In the genomic region with DNA sequence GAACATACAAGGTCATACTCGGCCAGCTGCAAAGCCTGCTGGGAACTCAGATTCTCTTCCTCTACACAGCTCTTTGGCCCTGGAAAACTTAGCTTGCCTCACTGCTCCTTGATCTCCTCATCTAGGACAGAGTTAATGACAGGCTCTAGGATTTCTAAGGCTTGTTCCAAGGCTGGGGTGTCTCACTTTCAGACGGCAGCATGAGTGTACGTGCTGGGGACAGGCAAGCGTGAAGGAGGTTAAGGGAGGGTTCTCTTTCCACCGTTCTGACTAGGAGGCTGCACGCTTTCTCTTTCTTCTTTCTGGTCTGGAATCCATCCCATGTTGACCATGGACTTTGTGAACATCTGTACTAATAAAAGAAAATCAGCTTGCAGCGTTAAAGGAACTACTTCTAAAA, we compare ENCODE assay signal across 17 mouse cellular contexts.
A peak's percentile ranks its signal among the peaks of the same experiment; 100 is the strongest.
DNase-seq lines count a peak whose midpoint lies in the region; ATAC-seq lines count a peak whose summit lies in the region.
"Had no signal": no experiment of that assay in that cellular context is flagged by ENCODE, and none has a peak within 500 bp of the region (broad histone marks: within the 10 kb centered on the region; RNA-seq: fewer than 3 reads in every experiment).

No protein-coding gene starts in this region.

- H3K4me1 ChIP-seq in intestine, embryonic 14.5 days (replicated peaks; ENCODE audit: control insufficient read depth, insufficient read depth, low read length): peaks cover 6% of the 10 kb centered on the region; the same call in 1 of the 2 replicates
- no peaks in the 10 kb centered on the region for H3K4me1 ChIP-seq in intestine, embryonic 16.5 days (ENCODE audit: control insufficient read depth, insufficient read depth, low read length)
- H3K4me1 ChIP-seq: hindbrain, embryonic 13.5 days; liver, embryonic 15.5 days had no signal

- ATAC-seq in intestine, embryonic 14.5 days (replicated peaks; ENCODE audit: low FRiP score, low TSS enrichment, low read depth): no peak
- no peak for ATAC-seq in intestine, embryonic 16.5 days
- ATAC-seq in granulocyte monocyte progenitor cell, adult 5-6 weeks (replicated peaks; ENCODE audit: poor library complexity, severe bottlenecking): 0 out of 2 replicates have a peak, but pooled peaks have one; percentile 9
- no peak for ATAC-seq in monocyte, adult 5-6 weeks (replicated peaks; ENCODE audit: insufficient number of reproducible peaks, low FRiP score, low TSS enrichment, poor library complexity, severe bottlenecking)
- ATAC-seq: intestine, postnatal 0 days had no signal

- H3K9ac ChIP-seq in intestine, embryonic 14.5 days (ENCODE audit: low read length): no peak overlapping the region
- no peak overlapping the region for H3K9ac ChIP-seq in intestine, embryonic 16.5 days (ENCODE audit: low read depth, low read length)
- H3K9ac ChIP-seq: forebrain, embryonic 12.5 days; hindbrain, embryonic 13.5 days; liver, embryonic 15.5 days had no signal

- peak overlapping the region; percentile 33; the same call in 1 of the 2 replicates for H3K27ac ChIP-seq in intestine, embryonic 14.5 days (ENCODE audit: low read depth)
- no peak overlapping the region for H3K27ac ChIP-seq in intestine, embryonic 16.5 days (ENCODE audit: low read length)
- H3K27ac ChIP-seq: forebrain, embryonic 12.5 days; hindbrain, embryonic 13.5 days; liver, embryonic 15.5 days had no signal

- H3K36me3 ChIP-seq in intestine, embryonic 14.5 days (ENCODE audit: control insufficient read depth, insufficient read depth, low read length): no peaks in the 10 kb centered on the region
- no peaks in the 10 kb centered on the region for H3K36me3 ChIP-seq in intestine, embryonic 16.5 days (ENCODE audit: control insufficient read depth, insufficient read depth, low read length)
- H3K36me3 ChIP-seq: forebrain, embryonic 12.5 days; hindbrain, embryonic 13.5 days; liver, embryonic 15.5 days had no signal

- no peak overlapping the region for H3K4me2 ChIP-seq in intestine, embryonic 14.5 days (ENCODE audit: low read length)
- H3K4me2 ChIP-seq in intestine, embryonic 16.5 days (ENCODE audit: low read depth, low read length): no peak overlapping the region
- H3K4me2 ChIP-seq: forebrain, embryonic 12.5 days; hindbrain, embryonic 13.5 days; liver, embryonic 15.5 days had no signal

- H3K4me3 ChIP-seq in intestine, embryonic 14.5 days (ENCODE audit: low read depth, low read length): no peak overlapping the region
- H3K4me3 ChIP-seq in intestine, embryonic 16.5 days (ENCODE audit: low read length): no peak overlapping the region
- H3K4me3 ChIP-seq: forebrain, embryonic 12.5 days; hindbrain, embryonic 13.5 days; liver, embryonic 15.5 days had no signal

- 77% methylated on average over 7 of the region's 7 CpGs for WGBS in intestine, embryonic 14.5 days
- 71% methylated on average over 7 of the region's 7 CpGs for WGBS in intestine, embryonic 16.5 days

- DNase-seq in intestine, embryonic 14.5 days (ENCODE audit: low spot score): no peak
- peak; percentile 21 for DNase-seq in retina, postnatal 1 day
- no peak for DNase-seq in retina, embryonic 14.5 days (ENCODE audit: low spot score)
- no peak for DNase-seq in layer of hippocampus, postnatal 14 days (ENCODE audit: low spot score in 2 of 2)
- DNase-seq: adrenal gland, postnatal 25 days; cerebellum, adult 18-20 months; cerebellum, postnatal 36 days; layer of hippocampus, postnatal 36 days; right cerebral cortex, postnatal 4 days; thymus, adult 18-20 months had no signal

- H3K27me3 ChIP-seq in intestine, embryonic 14.5 days (replicated peaks; ENCODE audit: control insufficient read depth, insufficient read depth, low read length): no peaks in the 10 kb centered on the region
- no peaks in the 10 kb centered on the region for H3K27me3 ChIP-seq in intestine, embryonic 16.5 days (replicated peaks; ENCODE audit: control insufficient read depth, insufficient read depth, low read length)
- H3K27me3 ChIP-seq: forebrain, embryonic 12.5 days; hindbrain, embryonic 13.5 days; liver, embryonic 15.5 days had no signal

- no peaks in the 10 kb centered on the region for H3K9me3 ChIP-seq in intestine, embryonic 14.5 days (ENCODE audit: control insufficient read depth, low read length)
- no peaks in the 10 kb centered on the region for H3K9me3 ChIP-seq in intestine, embryonic 16.5 days (ENCODE audit: control insufficient read depth, low read length)
- H3K9me3 ChIP-seq: forebrain, embryonic 12.5 days; hindbrain, embryonic 13.5 days; liver, embryonic 15.5 days had no signal
